Mouse (Mus musculus): ENCODE results near the gene Zfp398. TPM values are rescaled to one million over a fixed set of nuclear protein-coding genes. Genes with fewer than 3 reads are reported as not detected.

Gene Zfp398
- 14.8 to 26.5 TPM (median 15.0 TPM) in 3 replicates for total RNA-seq (2017)

DNA sequence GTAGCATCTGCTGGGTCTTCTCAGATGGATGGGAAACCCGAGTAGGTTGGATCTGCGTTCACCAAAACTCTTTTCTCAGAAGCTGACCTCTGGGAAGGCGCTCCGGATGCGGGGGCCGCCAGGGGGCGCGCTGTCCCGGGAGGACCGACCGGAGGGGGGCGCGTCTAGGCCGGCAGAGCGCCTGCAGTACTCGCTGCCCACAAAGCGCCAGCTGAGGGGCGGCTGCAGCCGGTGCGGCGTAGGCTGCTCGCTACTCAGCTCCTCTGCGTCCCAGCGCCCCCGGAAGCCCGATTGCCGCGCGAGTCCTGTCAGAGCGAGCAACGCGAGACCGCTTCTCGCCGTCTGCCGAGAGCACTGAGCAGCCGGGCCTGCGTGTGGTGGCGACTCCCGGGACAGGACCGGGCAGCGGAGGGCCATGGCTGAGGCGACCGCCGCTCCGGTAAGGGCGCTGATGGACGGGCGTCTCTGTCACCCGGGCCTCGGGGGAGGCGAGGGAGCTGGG, at the start of gene Zfp398:
Gene Zfp398, plus strand, starts transcription at position 180 of the 502 bp plus-strand sequence.
- peak; percentile 86 for ATAC-seq (replicated peaks; ENCODE audit: insufficient number of reproducible peaks, low FRiP score, low TSS enrichment, poor library complexity, severe bottlenecking)

DNA sequence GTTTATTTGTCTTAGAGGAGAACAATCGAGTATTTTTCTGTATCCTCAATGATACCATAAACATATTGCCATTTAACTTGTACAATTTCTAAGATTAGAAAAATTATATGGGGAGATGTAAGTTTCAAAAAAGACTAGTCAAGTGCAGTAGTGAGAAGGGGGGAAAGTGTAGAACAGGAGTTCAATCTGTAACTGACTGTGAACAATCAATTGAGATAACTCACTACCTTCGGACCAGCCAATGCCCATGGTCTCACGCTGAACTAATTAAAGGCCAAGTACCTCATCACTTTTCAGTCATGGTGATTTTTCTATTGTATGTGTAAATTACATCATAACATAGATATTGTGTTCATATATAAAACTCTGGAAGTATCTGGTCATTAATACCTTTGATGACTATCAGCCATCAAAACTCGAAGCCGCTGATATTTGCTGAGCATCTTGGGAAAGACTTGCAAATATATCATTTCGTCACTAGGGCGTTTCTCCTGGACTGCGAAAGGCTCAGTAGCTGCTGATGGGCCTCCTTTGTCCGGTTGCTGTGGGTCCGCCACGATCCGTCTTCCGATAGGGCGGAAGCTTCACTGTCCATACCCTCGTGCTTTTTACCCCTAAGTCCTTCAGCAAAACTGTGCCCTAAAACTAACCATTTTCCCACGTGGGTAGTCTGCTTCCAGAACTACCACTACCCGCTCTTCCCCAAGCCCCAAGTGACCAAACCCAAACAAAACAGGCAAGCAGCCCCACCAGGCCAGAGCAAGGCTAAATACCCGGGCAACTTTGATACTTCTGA, 47.3 kb upstream of the Zfp398 start:
- peak; percentile 93 for ATAC-seq (replicated peaks; ENCODE audit: insufficient number of reproducible peaks, low FRiP score, low TSS enrichment, poor library complexity, severe bottlenecking)

DNA sequence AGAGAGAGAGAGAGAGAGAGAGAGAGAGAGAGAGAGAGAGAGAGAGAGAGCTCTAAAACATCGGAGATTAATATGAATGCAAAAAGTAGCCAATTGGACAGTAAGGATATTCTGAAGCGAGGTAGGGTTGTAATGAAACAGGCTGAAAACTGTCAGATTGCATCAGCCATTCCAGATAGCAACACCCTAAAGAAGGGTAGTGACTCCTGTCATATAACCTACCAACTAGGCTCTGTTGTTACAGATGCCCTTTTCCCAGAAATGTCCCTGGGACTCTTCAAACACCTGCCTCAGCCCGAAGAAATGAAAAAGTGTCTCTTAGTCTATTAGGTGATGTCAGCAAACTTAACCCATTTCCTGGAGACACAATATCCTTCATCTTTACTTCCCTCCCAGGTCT, 46.6 kb upstream of the Zfp398 start:
- ATAC-seq (replicated peaks; ENCODE audit: insufficient number of reproducible peaks, low FRiP score, low TSS enrichment, poor library complexity, severe bottlenecking), result no peak

DNA sequence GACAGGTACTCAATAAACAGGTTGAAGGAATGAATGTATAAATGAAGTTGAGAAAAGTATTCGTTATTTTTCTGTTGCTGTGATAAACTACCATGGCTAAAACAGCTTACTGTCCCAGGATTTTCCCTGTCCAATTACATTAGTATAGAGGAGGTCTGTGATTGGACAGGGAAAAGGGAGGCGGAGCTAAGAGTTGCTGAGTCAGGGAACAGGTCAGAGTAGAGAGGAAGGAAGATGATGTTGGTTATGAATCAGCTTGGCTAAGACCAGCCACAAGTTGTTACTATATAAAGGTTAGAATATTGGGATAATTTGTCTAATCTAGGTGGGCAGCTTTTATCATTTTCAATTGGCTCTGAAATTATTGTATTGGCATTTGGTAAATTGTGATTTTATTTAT, 44.7 kb upstream of the Zfp398 start:
- no peak for ATAC-seq (replicated peaks; ENCODE audit: insufficient number of reproducible peaks, low FRiP score, low TSS enrichment, poor library complexity, severe bottlenecking)

DNA sequence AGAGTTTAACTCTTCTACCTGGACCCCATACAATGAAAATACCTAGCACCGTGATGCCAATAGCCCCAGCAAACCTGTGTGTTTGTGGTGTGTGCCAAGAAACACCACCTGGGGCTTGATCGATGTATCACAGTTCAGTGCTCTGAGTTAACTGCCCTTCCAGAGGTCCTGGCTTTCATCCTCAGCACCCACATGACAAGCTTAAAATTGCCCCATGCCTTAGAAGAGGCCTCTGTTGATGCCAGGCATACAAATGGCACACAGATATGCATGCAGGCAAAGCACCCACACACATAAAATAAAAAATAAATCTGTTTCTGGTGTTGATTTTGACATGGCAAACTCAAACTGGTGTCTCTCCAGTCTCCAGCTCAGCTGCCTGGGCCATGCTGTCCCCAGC, 42.9 kb upstream of the Zfp398 start:
- no peak for ATAC-seq (replicated peaks; ENCODE audit: insufficient number of reproducible peaks, low FRiP score, low TSS enrichment, poor library complexity, severe bottlenecking)

DNA sequence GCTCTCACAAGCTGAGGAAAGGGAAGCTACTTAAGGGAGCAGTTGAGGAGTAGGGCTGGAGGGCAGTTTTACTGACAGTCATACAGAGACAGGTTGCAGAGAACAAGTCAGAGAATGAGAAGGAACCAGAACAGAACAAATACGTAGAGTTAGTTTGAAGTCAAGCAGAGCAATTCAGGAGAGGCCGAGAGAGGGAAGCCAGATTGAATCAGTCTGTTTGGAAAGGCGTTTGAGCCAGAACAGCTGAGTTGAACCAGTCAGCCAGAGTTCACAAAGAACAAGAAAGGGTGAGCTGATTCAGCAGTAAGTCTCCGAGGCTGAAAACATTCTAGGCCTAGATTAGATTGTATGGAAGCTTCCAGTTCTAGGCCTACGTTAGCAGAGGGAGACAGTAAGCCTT, 42.2 kb upstream of the Zfp398 start:
- no peak for ATAC-seq (replicated peaks; ENCODE audit: insufficient number of reproducible peaks, low FRiP score, low TSS enrichment, poor library complexity, severe bottlenecking)

DNA sequence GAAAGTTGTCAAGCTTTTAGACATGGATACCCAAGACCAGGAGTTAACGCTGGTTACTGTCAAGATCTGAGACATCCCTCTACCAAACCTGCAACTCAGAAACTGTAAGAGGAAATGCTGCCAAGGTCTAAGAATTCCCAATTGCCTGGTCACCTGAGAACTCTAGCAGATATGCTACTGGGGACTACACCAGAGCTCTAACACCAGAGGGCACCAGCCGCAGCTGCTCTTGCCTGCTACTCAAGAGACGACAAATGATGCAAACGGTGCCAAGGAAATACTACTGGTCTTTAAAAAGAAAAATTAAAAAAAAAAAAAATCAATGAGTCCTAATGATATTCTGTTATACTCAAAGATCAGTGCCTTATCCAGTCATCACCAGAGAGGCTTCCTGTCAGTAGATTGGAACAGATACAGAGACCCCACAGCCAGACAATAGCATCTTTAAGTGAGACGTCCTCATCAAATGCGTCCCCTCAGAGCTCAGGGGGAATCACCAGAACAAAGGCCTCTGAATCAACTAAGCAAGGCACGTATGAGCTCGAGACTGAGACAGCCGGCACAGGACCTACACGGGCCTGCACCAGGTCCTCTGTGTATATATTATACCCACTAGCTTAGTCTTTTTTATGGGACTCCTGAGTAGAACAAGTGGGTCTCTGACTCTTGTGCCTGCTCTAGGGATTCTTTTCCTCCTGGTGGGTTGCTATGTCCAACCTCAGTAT, 41.2 kb upstream of the Zfp398 start:
- no peak for ATAC-seq (replicated peaks; ENCODE audit: insufficient number of reproducible peaks, low FRiP score, low TSS enrichment, poor library complexity, severe bottlenecking)

DNA sequence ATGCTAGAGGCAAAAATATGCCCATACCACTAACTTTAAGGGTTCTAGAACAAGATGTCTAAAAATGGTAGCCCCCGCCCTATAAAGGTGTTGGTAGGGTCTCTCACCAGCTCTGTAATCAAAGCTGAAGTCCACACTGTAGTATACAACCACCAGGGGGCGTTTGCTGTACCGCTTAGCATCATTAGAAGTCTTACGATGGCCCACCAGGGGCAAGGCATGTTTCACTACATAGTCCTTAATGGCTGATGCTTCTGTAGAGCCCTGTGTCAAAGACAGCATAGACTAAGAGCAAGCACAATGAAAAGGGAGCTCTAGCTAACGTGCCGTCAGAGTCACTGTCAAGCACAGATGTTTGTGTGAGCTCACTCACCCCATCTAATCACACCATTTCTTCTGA, 36.4 kb upstream of the Zfp398 start:
- ATAC-seq (replicated peaks; ENCODE audit: insufficient number of reproducible peaks, low FRiP score, low TSS enrichment, poor library complexity, severe bottlenecking), result peak; percentile 69

DNA sequence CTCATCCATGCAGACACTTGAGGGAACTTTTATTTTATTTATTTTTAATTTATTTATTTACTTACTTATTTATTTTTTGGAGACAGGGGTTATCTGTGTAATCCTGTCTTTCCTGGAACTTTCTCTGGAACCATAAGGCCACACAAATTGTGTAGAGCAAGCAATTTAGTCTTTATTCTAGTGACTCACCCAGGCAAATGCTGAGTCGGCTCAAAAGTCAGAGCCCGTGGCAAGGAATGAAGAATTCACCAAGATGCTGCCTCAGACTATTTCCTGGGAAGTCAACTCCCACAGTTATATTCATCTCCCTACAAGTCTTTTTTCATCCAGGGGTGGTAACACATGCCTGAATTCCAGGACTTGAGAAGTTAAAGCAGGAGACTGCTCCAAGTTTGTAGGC, 29.9 kb upstream of the Zfp398 start:
- ATAC-seq (replicated peaks; ENCODE audit: insufficient number of reproducible peaks, low FRiP score, low TSS enrichment, poor library complexity, severe bottlenecking), result no peak

DNA sequence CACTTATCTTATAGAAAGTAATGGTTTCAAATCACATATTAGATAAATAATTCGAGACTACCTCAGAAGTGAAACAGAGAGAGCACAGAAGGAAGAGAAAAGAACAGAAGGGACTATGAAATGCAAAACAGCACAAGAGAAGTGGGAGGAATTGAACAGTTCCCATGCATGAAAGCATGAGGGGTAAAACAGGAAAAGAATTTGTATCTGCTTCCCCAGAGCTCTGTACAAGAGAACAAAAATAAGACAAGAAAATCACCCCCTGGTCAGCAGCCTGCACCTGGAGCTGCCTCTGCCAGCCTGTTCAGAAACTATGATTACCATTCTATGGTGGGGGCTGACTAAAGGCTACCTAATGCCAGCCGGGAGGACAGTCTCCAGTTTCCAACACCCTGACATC, 28.0 kb upstream of the Zfp398 start:
- no peak for ATAC-seq (replicated peaks; ENCODE audit: insufficient number of reproducible peaks, low FRiP score, low TSS enrichment, poor library complexity, severe bottlenecking)

DNA sequence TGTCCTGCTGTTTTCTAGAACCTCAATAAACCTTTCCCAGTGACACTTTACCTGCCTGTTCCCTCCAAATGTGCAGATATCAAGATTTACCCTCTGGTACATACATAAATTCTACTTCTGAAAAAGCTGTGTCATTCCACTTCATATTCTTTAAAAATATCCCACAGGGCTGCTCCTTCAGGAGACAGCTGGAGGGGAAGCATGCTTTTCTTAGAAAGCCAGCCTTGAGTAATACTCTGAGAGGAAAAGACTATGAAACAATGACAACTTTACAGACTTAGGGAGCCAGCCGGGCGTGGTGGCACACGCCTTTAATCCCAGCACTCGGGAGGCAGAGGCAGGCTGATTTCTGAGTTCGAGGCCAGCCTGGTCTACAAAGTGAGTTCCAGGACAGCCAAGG, 26.9 kb upstream of the Zfp398 start:
- ATAC-seq (replicated peaks; ENCODE audit: insufficient number of reproducible peaks, low FRiP score, low TSS enrichment, poor library complexity, severe bottlenecking), result no peak

DNA sequence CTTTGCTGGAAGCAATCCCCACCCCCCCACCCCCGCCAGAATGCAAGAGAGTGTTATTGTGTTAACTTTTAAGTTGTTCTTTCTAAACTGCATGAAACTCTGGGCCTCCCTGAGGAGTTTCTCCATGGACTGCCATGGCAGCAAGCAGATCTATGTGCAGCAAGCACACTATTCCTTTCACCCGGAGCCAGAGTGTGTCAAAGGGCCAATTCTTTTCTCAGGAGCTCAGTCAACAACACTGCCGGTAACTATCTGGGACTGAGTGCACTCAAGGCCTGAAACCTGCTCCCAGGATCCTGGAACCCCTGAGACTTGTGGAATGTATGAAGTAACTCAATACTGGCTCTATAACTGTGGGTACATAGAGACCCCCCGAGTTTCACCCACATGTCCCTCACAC, 26.4 kb upstream of the Zfp398 start:
- no peak for ATAC-seq (replicated peaks; ENCODE audit: insufficient number of reproducible peaks, low FRiP score, low TSS enrichment, poor library complexity, severe bottlenecking)

DNA sequence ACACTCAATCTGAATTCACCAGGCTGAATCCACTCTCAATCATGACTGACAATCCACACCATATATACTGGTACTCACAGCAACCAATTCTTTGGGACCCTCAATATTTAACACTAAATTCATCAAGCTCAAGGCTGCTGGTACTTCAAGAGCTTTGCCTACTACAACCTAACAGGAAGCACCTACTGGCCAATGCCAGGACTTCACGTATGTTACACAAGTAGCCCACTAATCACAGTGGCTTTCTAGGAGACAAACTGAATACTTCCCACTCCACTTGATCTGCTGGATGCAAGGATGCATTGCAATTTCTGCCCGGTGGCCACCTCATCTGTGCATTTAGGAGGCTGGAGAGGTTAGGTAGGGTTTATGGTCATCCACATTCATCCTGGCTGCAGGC, 25.3 kb upstream of the Zfp398 start:
- no peak for ATAC-seq (replicated peaks; ENCODE audit: insufficient number of reproducible peaks, low FRiP score, low TSS enrichment, poor library complexity, severe bottlenecking)

DNA sequence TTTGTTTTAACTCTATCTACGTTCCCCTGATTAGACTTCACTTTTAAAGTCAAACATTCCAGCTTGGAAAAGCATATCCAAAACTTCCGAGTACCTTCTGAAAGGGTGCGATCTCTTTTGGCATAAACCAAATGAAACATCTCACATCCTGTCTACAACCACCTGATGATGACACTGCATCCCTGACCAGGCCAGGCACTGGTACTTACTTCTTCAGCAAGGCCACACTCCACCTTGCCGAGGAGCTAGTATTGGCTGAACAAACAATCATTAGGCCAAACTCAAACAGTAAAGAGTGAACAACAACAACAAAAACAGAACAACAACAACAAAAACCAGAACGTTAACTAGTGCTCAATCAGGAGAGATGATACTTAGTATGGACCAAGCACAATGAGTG, 24.1 kb upstream of the Zfp398 start:
- no peak for ATAC-seq (replicated peaks; ENCODE audit: insufficient number of reproducible peaks, low FRiP score, low TSS enrichment, poor library complexity, severe bottlenecking)

DNA sequence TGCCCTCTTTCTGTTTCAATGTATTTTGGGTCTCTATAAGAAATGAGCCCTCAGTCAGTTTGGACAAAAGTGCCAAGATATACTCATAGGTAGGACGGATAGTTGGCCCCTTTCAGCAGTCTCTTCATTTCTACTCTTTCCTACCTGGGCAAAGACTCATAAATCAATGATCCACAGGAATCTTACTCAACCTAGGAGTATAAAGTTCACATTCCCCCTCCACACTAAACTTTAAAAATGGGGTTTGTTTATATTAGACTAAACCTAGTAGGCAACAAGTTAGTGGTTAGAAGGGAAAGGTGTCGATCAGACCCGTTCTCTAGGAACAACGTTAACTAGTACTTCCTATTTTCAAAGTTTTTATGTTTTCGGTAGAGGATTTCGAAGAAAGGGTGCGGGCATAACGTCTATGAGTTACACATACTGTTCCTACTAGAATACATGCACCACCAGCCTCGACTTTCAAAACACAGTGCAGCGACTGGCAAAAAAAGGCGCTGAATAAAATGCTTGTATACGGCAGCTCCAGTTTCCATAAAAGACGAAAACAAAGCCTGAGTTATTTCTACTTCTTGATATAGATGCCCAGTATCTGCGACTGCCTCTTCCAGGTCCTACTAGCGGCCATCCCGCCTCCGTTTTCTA, 23.1 kb upstream of the Zfp398 start:
- ATAC-seq (replicated peaks; ENCODE audit: insufficient number of reproducible peaks, low FRiP score, low TSS enrichment, poor library complexity, severe bottlenecking), result no peak

DNA sequence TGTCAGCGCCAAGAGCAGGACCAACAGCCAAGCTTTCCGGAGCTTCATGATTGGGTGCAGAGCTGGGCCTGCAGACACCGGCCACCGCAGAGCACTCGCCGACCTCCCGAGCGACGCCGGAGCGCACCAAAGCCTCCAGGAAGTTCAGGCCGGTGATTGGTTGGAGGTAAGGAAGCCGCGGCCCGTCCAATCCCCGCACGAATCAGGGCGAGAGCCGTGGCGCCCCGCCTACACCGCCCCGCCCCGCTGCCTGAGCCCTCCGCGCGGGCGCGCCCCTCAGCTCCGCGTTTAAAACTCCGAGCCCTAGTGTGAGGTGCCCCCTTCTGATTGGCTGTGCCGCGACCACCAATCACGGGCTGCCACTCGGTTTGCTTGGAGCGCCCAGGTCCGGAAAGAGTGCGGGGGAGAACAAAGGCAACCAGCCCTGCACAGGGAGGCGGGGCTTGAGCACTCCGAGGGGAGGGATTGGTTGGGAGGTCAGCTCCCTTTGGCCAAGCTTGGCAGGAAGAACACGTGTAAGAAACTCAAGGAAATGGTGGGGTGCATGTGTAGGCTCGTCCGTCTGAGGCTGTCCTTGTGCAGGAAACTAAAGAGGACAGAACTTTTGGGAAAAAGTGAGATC, 22.1 kb upstream of the Zfp398 start, which contains the start of gene Pdia4:
Gene Pdia4, minus strand, starts transcription at position 174 of the 622 bp plus-strand sequence.
- peak; percentile 97 for ATAC-seq (replicated peaks; ENCODE audit: insufficient number of reproducible peaks, low FRiP score, low TSS enrichment, poor library complexity, severe bottlenecking)

DNA sequence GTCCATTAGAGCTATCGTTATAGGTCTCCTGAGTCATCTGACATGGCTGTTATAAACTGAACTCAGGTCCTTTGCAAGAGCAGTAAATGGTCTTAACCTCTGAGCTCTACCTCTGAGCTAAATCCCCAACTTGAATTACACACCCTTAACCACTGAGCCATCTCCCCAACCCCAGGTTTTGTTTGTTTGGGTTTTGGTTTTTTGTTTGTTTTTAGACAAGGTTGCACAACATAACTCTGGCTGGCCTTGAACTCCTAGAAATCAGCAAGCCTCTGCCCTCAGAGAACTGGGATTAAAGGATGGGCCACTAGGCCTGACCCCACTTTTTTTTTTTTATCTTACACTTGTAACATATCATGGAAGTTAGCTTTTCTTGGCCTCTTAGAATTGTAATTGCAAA, 19.3 kb upstream of the Zfp398 start:
- no peak for ATAC-seq (replicated peaks; ENCODE audit: insufficient number of reproducible peaks, low FRiP score, low TSS enrichment, poor library complexity, severe bottlenecking)

DNA sequence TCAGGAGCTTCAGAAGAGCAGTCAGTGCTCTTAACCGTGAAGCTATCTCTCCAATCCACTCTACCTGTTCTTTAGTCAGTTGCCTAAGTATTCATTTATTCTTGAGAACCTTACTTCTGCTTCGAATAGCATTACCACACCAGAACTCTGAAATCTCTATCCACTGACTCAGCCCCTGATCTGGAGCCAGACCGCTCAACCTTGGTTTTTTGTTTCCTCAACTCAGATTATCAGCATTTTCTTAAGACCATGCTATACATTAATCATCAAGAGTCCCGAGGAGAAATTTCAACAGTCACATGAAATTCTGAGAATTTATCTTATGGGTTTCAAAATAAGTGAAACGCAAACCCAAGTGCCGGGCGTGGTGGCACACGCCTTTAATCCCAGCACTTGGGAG, 16.7 kb upstream of the Zfp398 start:
- no peak for ATAC-seq (replicated peaks; ENCODE audit: insufficient number of reproducible peaks, low FRiP score, low TSS enrichment, poor library complexity, severe bottlenecking)

DNA sequence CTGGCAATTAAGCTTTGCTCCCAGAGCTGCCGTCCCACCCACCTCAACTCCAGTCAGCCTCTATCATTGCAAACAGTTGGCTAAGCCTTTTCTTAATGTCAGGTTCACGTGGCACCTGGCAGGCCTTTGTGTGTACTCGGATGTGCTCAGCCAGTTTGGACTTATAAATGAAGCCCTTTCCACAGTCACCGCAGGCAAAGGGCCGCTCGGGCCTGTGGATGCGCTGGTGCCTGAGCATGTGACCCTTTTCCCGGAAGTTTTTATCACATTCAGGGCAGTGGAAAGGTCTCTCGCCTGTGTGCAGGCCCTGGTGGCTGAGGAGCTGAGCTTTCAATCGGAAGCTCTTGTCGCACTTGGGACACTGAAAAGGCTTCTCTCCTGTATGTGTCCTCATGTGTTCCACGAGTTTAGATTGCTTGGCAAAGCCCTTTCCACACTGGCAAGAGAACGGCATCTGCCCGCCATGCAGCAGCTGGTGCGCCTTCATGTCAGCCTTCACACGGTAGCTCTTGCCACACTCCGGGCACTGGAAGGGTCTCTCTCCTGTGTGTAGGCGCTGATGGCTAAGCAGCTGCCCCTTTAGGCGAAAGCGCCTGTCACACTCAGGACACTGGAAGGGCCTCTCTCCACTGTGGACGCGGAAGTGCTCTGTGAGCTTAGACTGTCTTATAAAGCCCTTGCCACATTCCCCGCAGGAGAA, 15.7 kb upstream of the Zfp398 start:
- ATAC-seq (replicated peaks; ENCODE audit: insufficient number of reproducible peaks, low FRiP score, low TSS enrichment, poor library complexity, severe bottlenecking), result no peak

Data from monocyte, adult 5-6 weeks (primary cell).